Mouse (Mus musculus): ENCODE data around the gene Mfsd6. TPM values are rescaled to one million over a fixed set of nuclear protein-coding genes. Genes with fewer than 3 reads are reported as not detected.

Mfsd6 gene
- total RNA-seq, 1 experiment from 2014 or later: 22.0 TPM

- no peak for ATAC-seq (replicated peaks in 1 of 2; ENCODE audit: insufficient read depth in 1 of 2, low FRiP score in 2 of 2, low TSS enrichment in 1 of 2, low read depth in 1 of 2, poor library complexity in 2 of 2, severe bottlenecking in 2 of 2)
Observed at GRCm38 (mm10) chr1:52608486-52608885, 118.8 kb downstream of the Mfsd6 start.

DNA sequence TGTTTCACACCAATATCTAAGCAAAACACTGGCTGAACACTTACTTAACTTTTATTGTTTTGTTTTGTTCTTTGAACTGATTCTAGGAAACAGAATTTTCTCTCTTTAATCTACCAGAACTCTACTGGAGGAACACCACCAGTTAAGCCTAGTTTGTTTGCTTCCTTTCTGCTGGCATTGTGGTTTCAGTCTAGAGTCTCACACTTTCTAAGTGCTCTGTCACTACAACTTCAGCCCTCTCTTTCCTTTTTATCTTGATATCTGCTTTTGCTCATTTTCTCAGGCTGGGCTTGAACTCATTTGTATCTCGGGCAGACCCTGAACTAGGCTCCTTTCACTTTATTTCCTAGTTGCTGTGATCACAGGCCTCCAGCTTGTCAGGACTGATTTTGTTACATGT is 119.6 kb downstream of the Mfsd6 start:
- ATAC-seq (replicated peaks in 1 of 2; ENCODE audit: insufficient read depth in 1 of 2, low FRiP score in 2 of 2, low TSS enrichment in 1 of 2, low read depth in 1 of 2, poor library complexity in 2 of 2, severe bottlenecking in 2 of 2): peak in 1 of 2 experiments; percentile 46; a peak in 1 of 4 replicates

Other genes with a start within 250 kb of the Mfsd6 start
- gene Nab1, start 226.8 kb downstream of the Mfsd6 start, total RNA-seq (2017): 42.1 and 57.9 TPM in 2 replicates
- 21.9 and 27.8 TPM in 2 replicates for gene Nemp2, start 96.8 kb downstream of the Mfsd6 start, total RNA-seq (2017)
- gene Inpp1, start 90.2 kb upstream of the Mfsd6 start, total RNA-seq (2017): 26.5 and 31.8 TPM in 2 replicates
- gene Hibch, start 117.5 kb upstream of the Mfsd6 start, total RNA-seq (2017): 69.9 and 187 TPM in 2 replicates

Measured in hematopoietic stem cell, adult 5-6 weeks (primary cell).